Mouse (Mus musculus) gastrocnemius, adult 18-20 months (tissue): ENCODE measurements at regions not wholly inside any gene's neighbourhood (a gene's known extent, or its start where the extent isn't known, plus 50 kb on each side); places are given as distances from the start of the nearest gene placed in this dataset.
A peak's percentile ranks its signal among the peaks of the same experiment; 100 is the strongest.

Experiments
- DNase-seq: peaks from one replicate; pipeline ENCODE4 v3.0.0; 2021; ENCODE audit warnings: low spot score

GRCm38 (mm10) chr2:93135324-93135723, 52.0 kb upstream of the Trp53i11 start:
- DNase-seq = no peak

- DNase-seq = no peak
These were observed 53.9 kb upstream of the Trp53i11 start for GRCm38 (mm10) chr2:93133301-93133971.

- DNase-seq = peak; percentile 88
These were observed 55.3 kb upstream of the Trp53i11 start for GRCm38 (mm10) chr2:93131825-93132623.

- DNase-seq = no peak
These were observed 56.1 kb upstream of the Trp53i11 start for GRCm38 (mm10) chr2:93131236-93131635.

- DNase-seq = no peak
These were observed 58.2 kb upstream of the Trp53i11 start for GRCm38 (mm10) chr2:93129176-93129575.

- DNase-seq = peak; percentile 62
These were observed 60.7 kb upstream of the Trp53i11 start for GRCm38 (mm10) chr2:93126595-93127165.

GRCm38 (mm10) chr2:93126112-93126511, 61.2 kb upstream of the Trp53i11 start:
- DNase-seq = no peak

GRCm38 (mm10) chr2:93124866-93125467, 62.4 kb upstream of the Trp53i11 start:
- DNase-seq = no peak

- DNase-seq = no peak
These were observed 63.5 kb upstream of the Trp53i11 start for GRCm38 (mm10) chr2:93123829-93124228.

- DNase-seq = no peak
These were observed 67.0 kb upstream of the Trp53i11 start for GRCm38 (mm10) chr2:93120386-93120785.

- DNase-seq = no peak
These were observed 68.3 kb upstream of the Trp53i11 start for GRCm38 (mm10) chr2:93119001-93119400.

GRCm38 (mm10) chr2:93115303-93115702, 69.3 kb upstream of the Prdm11 start:
- no peak for DNase-seq

- no peak for DNase-seq
These were observed 68.0 kb upstream of the Prdm11 start for GRCm38 (mm10) chr2:93113929-93114328.

- DNase-seq = no peak
These were observed 66.4 kb upstream of the Prdm11 start for GRCm38 (mm10) chr2:93112320-93112719.

GRCm38 (mm10) chr2:93110898-93111297, 64.9 kb upstream of the Prdm11 start:
- DNase-seq = no peak

GRCm38 (mm10) chr2:93106581-93106980, 60.6 kb upstream of the Prdm11 start:
- DNase-seq = no peak

GRCm38 (mm10) chr2:93101991-93102390, 56.0 kb upstream of the Prdm11 start:
- no peak for DNase-seq

GRCm38 (mm10) chr2:93099780-93100179, 53.8 kb upstream of the Prdm11 start:
- no peak for DNase-seq

GRCm38 (mm10) chr2:93097016-93097415, 51.0 kb upstream of the Prdm11 start:
- DNase-seq = no peak

GRCm38 (mm10) chr2:93096078-93096729, 50.2 kb upstream of the Prdm11 start:
- no peak for DNase-seq
